Mouse (Mus musculus): ENCODE measurements around the gene Syt8.

DNA sequence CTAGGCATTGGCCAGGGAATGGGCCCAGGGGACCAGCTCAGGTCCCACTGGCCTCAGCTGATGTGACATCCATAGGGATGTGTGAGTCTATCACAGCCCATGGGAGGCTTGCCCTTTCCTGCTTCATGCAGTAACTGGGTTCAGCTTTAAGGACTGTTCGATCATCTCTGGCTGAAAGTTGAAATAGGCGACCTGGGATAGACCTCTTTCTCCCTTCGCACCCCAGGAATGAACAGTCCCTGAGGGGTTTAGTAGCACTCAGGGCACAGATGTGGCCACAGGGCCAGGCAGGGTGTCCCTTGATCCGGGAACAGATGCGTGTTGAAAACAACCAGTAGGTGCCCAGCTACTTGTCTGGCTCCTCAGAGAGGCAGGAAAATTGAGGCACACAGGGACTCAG lies 41.6 kb downstream of the Syt8 start:
- TF ChIP-seq CTCF (IDR thresholded peaks at IDR 0.05; ENCODE audit: borderline replicate concordance, insufficient read depth, low read length) (no peak), POLR2A (IDR thresholded peaks at IDR 0.05; ENCODE audit: low read depth, low read length) (no peak)
